Mouse (Mus musculus): Measurements from ENCODE around the gene Slc30a1. TPM values are rescaled to one million over a fixed set of nuclear protein-coding genes. Genes with fewer than 3 reads are reported as not detected.

Gene Slc30a1
- total and polyA plus RNA-seq, 3 experiments, result 12.0 to 16.0 (median 12.0) TPM

GRCm38 (mm10) chr1:191960946-191961345, 54.4 kb downstream of the Slc30a1 start:
- Histone ChIP-seq H3K4me1 (ENCODE audit: insufficient read depth, low read depth, low read length) (peaks cover 20% of the 10 kb centered on the region), H3K27me3 (ENCODE audit: insufficient read depth, low read length) (peaks cover 28% of the 10 kb centered on the region), H3K4me3 (ENCODE audit: low read depth, low read length) (no peak overlapping the region), H3K9me3 (replicated peaks) (no peaks in the 10 kb centered on the region), H3K36me3 (replicated peaks) (no peaks in the 10 kb centered on the region)
- ATAC-seq (ENCODE audit: extremely low read depth, insufficient number of reproducible peaks, low FRiP score, poor library complexity, severe bottlenecking), result no peak
- no peak for TF ChIP-seq POLR2AphosphoS5 (IDR thresholded peaks at IDR 0.05; ENCODE audit: insufficient replicate concordance, low read depth, low read length)
- no peak for TF ChIP-seq CTCF (IDR thresholded peaks at IDR 0.05; ENCODE audit: low read depth, low read length)
- no peak for TF ChIP-seq GATA2 (IDR thresholded peaks at IDR 0.05; ENCODE audit: borderline replicate concordance, low read depth, low read length)
- no peak for TF ChIP-seq TAL1 (conservative IDR thresholded peaks at IDR 0.05; ENCODE audit: low read depth, low read length)
- no peak for TF ChIP-seq GATA1 (IDR thresholded peaks at IDR 0.05; ENCODE audit: borderline replicate concordance, low read length)
- no peak for DNase-seq (ENCODE audit: low spot score)

Other genes with a start within 250 kb of the Slc30a1 start
- not detected in 2 replicates for gene Lpgat1, start 188.9 kb upstream of the Slc30a1 start, total RNA-seq (2014; fragmentation: Nextera tagmentation)
- 0.11 and 0.12 TPM in 2 replicates for gene Lpgat1, start 188.9 kb upstream of the Slc30a1 start, total RNA-seq (2017)
- gene Lpgat1, start 188.9 kb upstream of the Slc30a1 start, polyA plus RNA-seq (2012), result not detected in 2 replicates
- gene Nek2, start 85.3 kb upstream of the Slc30a1 start, total RNA-seq (2014; fragmentation: Nextera tagmentation), result 42.0 and 61.9 TPM in 2 replicates
- 39.2 and 40.6 TPM in 2 replicates for gene Nek2, start 85.3 kb upstream of the Slc30a1 start, total RNA-seq (2017)
- gene Nek2, start 85.3 kb upstream of the Slc30a1 start, polyA plus RNA-seq (2012), result 11.5 and 17.3 TPM in 2 replicates
- gene Rd3, start 70.6 kb downstream of the Slc30a1 start, total RNA-seq (2014; fragmentation: Nextera tagmentation), result not detected in 2 replicates
- gene Rd3, start 70.6 kb downstream of the Slc30a1 start, total RNA-seq (2017), result 0.12 TPM in 1 of 2 replicates, not detected in the other
- gene Rd3, start 70.6 kb downstream of the Slc30a1 start, polyA plus RNA-seq (2012), result not detected in 2 replicates
- gene Traf5, start 185.8 kb downstream of the Slc30a1 start, total RNA-seq (2014; fragmentation: Nextera tagmentation), result 3.5 and 6.8 TPM in 2 replicates
- 3.5 and 4.7 TPM in 2 replicates for gene Traf5, start 185.8 kb downstream of the Slc30a1 start, total RNA-seq (2017)
- 1.1 and 1.6 TPM in 2 replicates for gene Traf5, start 185.8 kb downstream of the Slc30a1 start, polyA plus RNA-seq (2012)
- gene Rcor3, start 231.3 kb downstream of the Slc30a1 start, total RNA-seq (2014; fragmentation: Nextera tagmentation), result 73.9 and 74.8 TPM in 2 replicates
- gene Rcor3, start 231.3 kb downstream of the Slc30a1 start, total RNA-seq (2017), result 39.4 and 41.1 TPM in 2 replicates
- gene Rcor3, start 231.3 kb downstream of the Slc30a1 start, polyA plus RNA-seq (2012), result 22.7 and 24.2 TPM in 2 replicates